Mouse (Mus musculus) intestine, embryonic 16.5 days (tissue): ENCODE measurements at regions not wholly inside any gene's neighbourhood (a gene's known extent, or its start where the extent isn't known, plus 50 kb on each side); places are given as distances from the start of the nearest gene placed in this dataset.
"Not testable (repeated sequence)": the region's sequence is repeated elsewhere in the genome, so short reads cannot be mapped to it uniquely, and the experiment has no call there.

Experiments
- ATAC-seq: fragments of 200-750 bp; cut with Nextera tagmentation; 2 replicates; pipeline ENCODE4 v1.8.0; 2017; ENCODE audit warnings: moderate TSS enrichment, moderate library complexity
- H3K27ac ChIP-seq: fragments of 300-500 bp; sonication (generic); 2 replicates; pipeline ENCODE4 v1.5.1; 2014; ENCODE audit warnings: mild to moderate bottlenecking, low read length
- H3K27me3 ChIP-seq: fragments of 300-500 bp; sonication (generic); replicated peaks from 2 replicates; pipeline ENCODE4 v1.6.1; 2014; ENCODE audit warnings: low read length, control low read depth, mixed read lengths; ENCODE audit not compliant: control insufficient read depth, insufficient read depth
- H3K36me3 ChIP-seq: fragments of 300-500 bp; sonication (generic); 2 replicates; pipeline ENCODE4 v1.6.1; 2014; ENCODE audit warnings: low read length, control low read depth; ENCODE audit not compliant: control insufficient read depth, insufficient read depth
- H3K4me1 ChIP-seq: fragments of 300-500 bp; sonication (generic); 2 replicates; pipeline ENCODE4 v1.6.1; 2014; ENCODE audit warnings: low read length, control low read depth, mixed read lengths; ENCODE audit not compliant: control insufficient read depth, insufficient read depth
- H3K4me2 ChIP-seq: fragments of 300-500 bp; sonication (generic); 2 replicates; pipeline ENCODE4 v1.6.1; 2014; ENCODE audit warnings: low read depth, low read length, control low read depth
- H3K4me3 ChIP-seq: fragments of 300-500 bp; sonication (generic); 2 replicates; pipeline ENCODE4 v1.5.1; 2014; ENCODE audit warnings: mild to moderate bottlenecking, low read length
- H3K9ac ChIP-seq: fragments of 300-500 bp; sonication (generic); 2 replicates; pipeline ENCODE4 v1.6.1; 2014; ENCODE audit warnings: low read depth, low read length
- H3K9me3 ChIP-seq: fragments of 300-500 bp; sonication (generic); 2 replicates; pipeline ENCODE4 v1.6.1; 2016; ENCODE audit warnings: low read length, control low read depth; ENCODE audit not compliant: control insufficient read depth
- WGBS: fragments of 180-500 bp; shearing (Covaris S2); extraction: QIAGEN DNeasy Blood & Tissue Kit; methylation state at CpG from one replicate; pipeline ENCODE4 v1.1.7; 2014; 5-methylcytosine and 5-hydroxymethylcytosine counted together

DNA sequence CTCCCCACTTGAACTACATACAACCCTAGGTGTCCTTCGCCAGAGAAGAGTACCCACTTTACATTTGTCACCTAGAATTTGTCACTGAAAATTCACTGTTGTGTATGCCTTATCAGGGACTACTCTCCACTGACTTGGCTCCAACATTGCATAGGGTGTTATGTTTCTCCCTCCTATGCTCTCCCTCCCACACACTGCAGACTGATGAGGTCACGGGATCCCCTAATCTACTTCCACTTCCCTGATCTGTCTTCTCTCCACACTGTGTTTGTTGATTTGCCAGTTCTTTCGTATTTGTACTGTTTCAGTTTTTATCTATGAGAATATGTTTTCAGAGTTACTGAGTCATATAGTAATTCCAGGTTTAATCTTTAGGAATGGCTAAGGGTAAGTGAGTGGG lies 371.8 kb upstream of the Dab2 start:
- 68% methylated on average over 3 of the region's 3 CpGs for WGBS

DNA sequence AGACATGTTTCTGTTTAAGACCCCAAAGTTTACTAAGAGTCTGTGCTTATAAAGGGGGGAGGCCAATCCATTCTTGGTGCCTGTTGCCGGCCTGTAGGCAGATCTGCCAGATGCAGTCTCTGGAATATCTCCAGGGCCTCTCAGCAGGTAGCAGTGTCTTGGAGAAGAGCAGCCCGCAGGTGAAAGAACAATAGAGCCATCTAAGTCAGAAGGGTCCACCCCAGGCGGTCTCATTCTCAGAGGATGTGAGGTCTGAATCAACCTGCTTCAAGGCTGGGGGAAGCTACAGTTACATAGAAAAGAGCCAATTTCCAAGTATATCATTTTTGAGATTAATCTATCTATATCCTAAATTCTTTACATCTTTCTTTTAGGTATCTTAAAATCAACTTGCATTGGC lies 366.0 kb upstream of the Dab2 start:
- Histone ChIP-seq H3K36me3 (no peaks in the 10 kb centered on the region), H3K9me3 (no peaks in the 10 kb centered on the region), H3K4me2 (no peak overlapping the region), H3K27me3 (no peaks in the 10 kb centered on the region), H3K9ac (no peak overlapping the region), H3K27ac (no peak overlapping the region), H3K4me1 (no peaks in the 10 kb centered on the region), H3K4me3 (no peak overlapping the region)
- no peak for ATAC-seq
- 53% methylated on average over 3 of the region's 3 CpGs for WGBS

More for the DNA sequence above, 371.8 kb upstream of the Dab2 start:
- no peaks in the 10 kb centered on the region for H3K36me3 ChIP-seq
- H3K9me3 ChIP-seq = no peaks in the 10 kb centered on the region
- no peaks in the 10 kb centered on the region for H3K4me1 ChIP-seq
- no peak overlapping the region for H3K27ac ChIP-seq
- ATAC-seq = no peak
- no peak overlapping the region for H3K4me3 ChIP-seq
- no peaks in the 10 kb centered on the region for H3K27me3 ChIP-seq
- no peak overlapping the region for H3K4me2 ChIP-seq
- no peak overlapping the region for H3K9ac ChIP-seq

DNA sequence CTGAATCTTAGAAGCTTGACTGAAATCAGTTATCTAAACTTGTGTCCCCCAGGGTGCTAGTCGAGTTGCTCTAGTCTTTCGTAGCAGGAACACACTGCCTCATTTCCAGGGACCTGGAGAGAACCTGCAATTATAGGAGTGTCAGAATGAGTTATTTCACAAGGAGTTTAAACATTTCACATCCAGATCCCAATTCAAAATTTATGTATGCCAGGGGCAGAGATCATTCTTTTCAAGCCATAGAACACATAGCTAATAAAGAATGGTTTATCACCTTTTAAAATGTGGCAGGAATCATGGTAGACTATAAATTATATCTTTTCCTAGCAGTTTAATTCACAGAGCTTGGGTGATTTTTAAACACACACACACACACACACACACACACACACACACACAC lies 358.6 kb upstream of the Dab2 start:
- 44% methylated on average over 2 of the region's 2 CpGs for WGBS
- Histone ChIP-seq H3K4me2 (no peak overlapping the region), H3K27me3 (no peaks in the 10 kb centered on the region), H3K36me3 (no peaks in the 10 kb centered on the region), H3K9ac (no peak overlapping the region), H3K4me3 (no peak overlapping the region), H3K27ac (no peak overlapping the region), H3K9me3 (no peaks in the 10 kb centered on the region), H3K4me1 (no peaks in the 10 kb centered on the region)
- no peak for ATAC-seq

DNA sequence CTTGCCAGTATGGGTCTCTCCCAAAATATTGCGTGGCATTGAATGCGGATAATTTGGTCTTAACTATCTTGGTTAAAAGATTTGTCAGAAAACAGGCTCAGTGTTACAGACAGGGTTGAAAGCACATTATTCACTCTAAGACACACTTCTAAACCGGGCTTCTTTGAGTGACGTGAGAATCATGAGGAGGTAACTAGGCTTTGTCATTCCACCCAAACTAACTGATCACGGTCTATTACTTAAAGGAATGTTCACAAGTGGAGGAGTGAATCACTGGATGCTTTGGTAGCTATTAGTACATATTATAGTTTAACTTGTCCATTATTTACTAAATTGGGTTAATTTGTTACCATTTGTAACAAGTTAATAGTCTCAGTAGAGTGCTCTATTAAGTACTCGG lies 352.9 kb upstream of the Dab2 start:
- H3K9ac ChIP-seq = no peak overlapping the region
- no peaks in the 10 kb centered on the region for H3K4me1 ChIP-seq
- H3K27me3 ChIP-seq = no peaks in the 10 kb centered on the region
- H3K27ac ChIP-seq = no peak overlapping the region
- H3K9me3 ChIP-seq = no peaks in the 10 kb centered on the region
- ATAC-seq = no peak
- 88% methylated on average over 6 of the region's 6 CpGs for WGBS
- no peak overlapping the region for H3K4me3 ChIP-seq
- H3K36me3 ChIP-seq = no peaks in the 10 kb centered on the region
- no peak overlapping the region for H3K4me2 ChIP-seq

DNA sequence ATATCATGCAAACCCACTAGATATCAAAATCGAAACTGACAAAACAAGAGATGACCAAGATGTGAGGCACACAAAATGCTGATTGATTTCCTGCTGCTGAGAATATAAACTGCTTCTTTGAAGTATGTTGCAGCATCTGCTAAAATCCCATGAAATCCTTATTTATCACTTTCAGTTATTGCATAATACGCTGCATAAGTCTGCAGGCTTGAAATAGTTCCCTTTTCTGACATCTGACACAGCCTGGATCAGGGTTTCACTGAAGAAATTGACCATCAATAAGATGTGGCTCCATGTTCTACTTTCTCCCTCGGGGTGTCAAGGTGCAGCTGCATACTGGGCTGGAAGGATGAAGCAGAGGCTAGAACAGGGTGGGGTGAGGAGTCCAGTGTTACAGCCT lies 348.7 kb upstream of the Dab2 start:
- Histone ChIP-seq H3K27me3 (no peaks in the 10 kb centered on the region), H3K4me3 (no peak overlapping the region), H3K4me1 (no peaks in the 10 kb centered on the region), H3K27ac (no peak overlapping the region), H3K9me3 (no peaks in the 10 kb centered on the region), H3K4me2 (no peak overlapping the region), H3K36me3 (no peaks in the 10 kb centered on the region), H3K9ac (no peak overlapping the region)
- no peak for ATAC-seq
- WGBS = 81% methylated on average over 3 of the region's 3 CpGs

DNA sequence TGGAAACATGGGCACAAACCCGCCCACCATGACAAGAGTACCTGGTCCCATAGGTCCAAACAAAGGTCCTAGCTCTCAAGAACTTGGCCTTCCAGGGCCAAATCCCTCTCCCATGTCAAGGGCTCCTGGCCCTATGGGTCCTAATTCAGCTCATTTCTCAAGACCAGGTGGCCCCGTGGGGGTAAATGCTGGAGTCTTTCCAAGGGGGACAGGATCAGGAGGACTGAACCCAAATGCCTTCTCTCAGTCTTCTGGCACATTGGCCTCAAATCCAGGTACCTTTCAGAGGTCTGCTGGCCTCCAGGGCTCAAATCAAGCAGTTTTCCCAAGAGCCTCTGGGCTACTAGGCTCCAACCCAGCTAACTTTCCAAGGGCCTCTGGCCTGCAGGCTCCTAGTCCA lies 347.9 kb upstream of the Dab2 start:
- H3K4me1 ChIP-seq, H3K27me3 ChIP-seq, H3K4me3 ChIP-seq, H3K9ac ChIP-seq, H3K9me3 ChIP-seq, H3K36me3 ChIP-seq, H3K27ac ChIP-seq, H3K4me2 ChIP-seq, ATAC-seq: not testable (repeated sequence)
- 91% methylated on average over 2 of the region's 2 CpGs for WGBS

DNA sequence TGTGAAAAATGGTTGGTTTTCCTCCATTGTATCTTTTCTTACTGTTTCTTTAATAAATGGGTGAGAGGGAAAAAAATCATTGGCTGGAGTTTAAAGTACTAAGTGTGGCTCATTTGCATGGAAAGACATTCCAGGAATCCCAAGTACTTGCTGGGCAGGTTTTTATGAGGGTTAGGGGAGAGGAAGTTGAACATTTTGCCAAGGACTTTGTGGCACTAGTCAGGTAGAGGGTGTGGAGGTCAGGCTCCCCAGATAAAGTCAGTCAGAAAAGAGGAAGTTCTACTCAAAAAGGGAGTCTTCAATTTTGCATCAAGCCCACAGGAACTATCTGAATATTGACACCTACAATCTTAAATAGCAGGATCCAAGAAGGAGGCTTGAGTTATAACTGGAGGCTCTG lies 346.5 kb upstream of the Dab2 start:
- H3K9me3 ChIP-seq = no peaks in the 10 kb centered on the region
- no peak for ATAC-seq
- no peaks in the 10 kb centered on the region for H3K36me3 ChIP-seq
- no peak overlapping the region for H3K27ac ChIP-seq
- no peak overlapping the region for H3K9ac ChIP-seq
- no peak overlapping the region for H3K4me3 ChIP-seq
- no peak overlapping the region for H3K4me2 ChIP-seq
- H3K4me1 ChIP-seq = no peaks in the 10 kb centered on the region
- H3K27me3 ChIP-seq = no peaks in the 10 kb centered on the region

DNA sequence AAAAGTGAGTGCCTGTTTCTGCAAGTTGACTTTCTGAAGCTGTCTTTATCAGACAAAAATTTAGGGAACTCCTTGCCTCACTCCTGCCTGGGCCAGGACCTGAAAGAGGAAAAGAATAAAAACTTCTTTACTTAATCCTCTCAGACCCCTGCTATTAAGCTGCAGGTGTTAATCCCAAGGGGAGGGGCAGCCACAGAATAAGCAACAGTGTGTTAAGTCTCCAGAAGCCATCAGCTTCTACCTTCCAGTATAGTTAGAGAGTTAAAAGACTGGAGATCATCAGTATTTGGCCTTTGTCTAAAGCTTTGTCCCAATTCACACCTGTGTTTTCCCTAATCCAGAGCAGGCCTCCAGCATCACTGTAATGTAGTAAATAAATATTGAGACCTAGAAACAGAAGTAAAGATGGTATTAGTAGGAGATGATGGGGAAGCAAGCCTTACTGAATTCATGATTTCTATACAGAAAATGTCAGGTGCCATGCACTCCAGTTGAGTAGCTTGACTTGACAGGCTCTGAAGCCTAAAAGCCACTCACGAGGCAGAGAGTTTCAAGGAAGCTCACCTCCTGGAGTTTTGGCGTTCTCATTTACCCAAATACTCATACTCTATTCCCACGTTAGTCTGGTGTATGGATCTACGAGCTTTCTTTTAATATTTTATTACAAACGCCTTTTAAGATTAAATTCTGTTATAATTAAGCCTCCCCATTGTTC lies 308.1 kb upstream of the Dab2 start:
- H3K36me3 ChIP-seq = no peaks in the 10 kb centered on the region
- WGBS = 73% methylated on average over 5 of the region's 5 CpGs
- no peaks in the 10 kb centered on the region for H3K27me3 ChIP-seq
- H3K4me3 ChIP-seq = no peak overlapping the region
- H3K9me3 ChIP-seq = no peaks in the 10 kb centered on the region
- H3K4me1 ChIP-seq = no peaks in the 10 kb centered on the region
- H3K4me2 ChIP-seq = no peak overlapping the region
- H3K9ac ChIP-seq = no peak overlapping the region
- no peak for ATAC-seq
- no peak overlapping the region for H3K27ac ChIP-seq

DNA sequence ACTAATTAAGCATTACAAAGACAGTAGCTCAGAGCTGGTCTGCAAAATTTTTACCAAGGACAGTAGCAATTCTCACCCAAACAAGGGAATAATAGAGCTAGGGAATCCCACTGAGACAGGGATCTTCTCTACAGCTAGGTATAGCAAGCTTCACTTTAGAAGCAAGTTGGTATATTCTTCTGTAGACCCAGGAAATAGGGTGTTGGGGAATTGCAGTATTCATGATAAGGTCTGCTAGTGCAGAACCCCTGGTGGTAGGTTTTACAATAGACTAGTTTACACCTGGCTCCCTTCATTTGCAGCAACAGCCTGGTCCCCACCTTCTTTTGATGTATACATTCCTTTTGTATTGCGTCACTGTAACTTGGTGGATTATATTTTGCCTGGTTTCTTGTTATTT lies 307.4 kb upstream of the Dab2 start:
- WGBS = 88% methylated on average over 1 of the region's 1 CpGs
- not testable (repeated sequence) for H3K9ac ChIP-seq, H3K27me3 ChIP-seq, H3K4me3 ChIP-seq, H3K27ac ChIP-seq, H3K9me3 ChIP-seq, ATAC-seq, H3K36me3 ChIP-seq, H3K4me2 ChIP-seq, H3K4me1 ChIP-seq

DNA sequence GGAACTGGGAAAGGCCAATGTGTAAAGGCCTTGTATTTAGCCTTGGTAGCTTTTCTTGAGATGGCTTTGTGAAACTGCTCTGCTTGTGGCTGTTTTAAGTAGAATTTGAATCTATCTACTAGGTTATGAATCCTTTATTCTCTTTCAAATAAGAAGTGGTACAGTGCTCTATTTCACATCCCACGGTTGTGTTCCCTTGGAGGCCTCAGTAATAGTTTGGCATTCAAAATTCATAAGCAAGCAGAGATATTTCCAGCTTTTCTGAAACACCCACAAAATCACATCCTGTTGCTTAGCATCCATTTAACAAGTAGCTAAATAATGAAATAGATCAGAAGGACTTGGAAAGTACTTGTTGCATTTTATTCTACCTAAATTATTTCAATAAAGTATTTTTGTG lies 298.8 kb upstream of the Dab2 start:
- Histone ChIP-seq H3K4me2 (no peak overlapping the region), H3K36me3 (no peaks in the 10 kb centered on the region), H3K4me3 (no peak overlapping the region), H3K27me3 (no peaks in the 10 kb centered on the region), H3K4me1 (no peaks in the 10 kb centered on the region), H3K27ac (no peak overlapping the region), H3K9ac (no peak overlapping the region), H3K9me3 (no peaks in the 10 kb centered on the region)
- WGBS = 90% methylated on average over 1 of the region's 1 CpGs
- no peak for ATAC-seq
